Mouse (Mus musculus) erythroid progenitor cell, adult 5-6 weeks (primary cell): ENCODE results near the gene Izumo2. TPM values are rescaled to one million over a fixed set of nuclear protein-coding genes. Genes with fewer than 3 reads are reported as not detected.
A peak's percentile ranks its signal among the peaks of the same experiment; 100 is the strongest.

Source experiments
- ATAC-seq: replicated peaks from 2 replicates; pipeline ENCODE4 v1.8.0; 2016; ENCODE audit warnings: moderate number of reproducible peaks, mild to moderate bottlenecking, moderate TSS enrichment, inconsistent platforms; ENCODE audit not compliant: poor library complexity, low FRiP score, severe bottlenecking
- total RNA-seq, 2 experiments: library from RNA; stranded (forward) in 1 of 2; stranded (reverse) in 1 of 2; fragments of 150-400 nt in 1 of 2; fragments of 186-747, 209-891 nt in 1 of 2; gene quantifications; 2 replicates each; pipeline versions ENCODE4 v1.2.3 to v1.2.4; 2015 to 2017; ENCODE audit warnings: low replicate concordance in 2 of 2

Izumo2 gene
- total RNA-seq (2015; ENCODE audit: low replicate concordance) (not detected in 2 replicates), total RNA-seq (2017; ENCODE audit: low replicate concordance) (not detected in 2 replicates)

GRCm38 (mm10) chr7:44708574-44708973, at the start of gene Izumo2:
TSS of gene Izumo2 (plus strand) at chr7:44708742.
- no peak for ATAC-seq

- ATAC-seq = no peak
Measured at GRCm38 (mm10) chr7:44661219-44661618, 47.3 kb upstream of the Izumo2 start.

GRCm38 (mm10) chr7:44662168-44662567, 46.4 kb upstream of the Izumo2 start:
- no peak for ATAC-seq

- ATAC-seq = no peak
Measured at GRCm38 (mm10) chr7:44662569-44662968, 46.0 kb upstream of the Izumo2 start.

GRCm38 (mm10) chr7:44663546-44663945, 45.0 kb upstream of the Izumo2 start:
- no peak for ATAC-seq

- ATAC-seq = no peak
Measured at GRCm38 (mm10) chr7:44664731-44665130, 43.8 kb upstream of the Izumo2 start.

GRCm38 (mm10) chr7:44666462-44666861, 42.1 kb upstream of the Izumo2 start:
- ATAC-seq = no peak

GRCm38 (mm10) chr7:44667996-44668738, 40.4 kb upstream of the Izumo2 start:
- no peak for ATAC-seq

- ATAC-seq = no peak
Measured at GRCm38 (mm10) chr7:44669103-44669502, 39.4 kb upstream of the Izumo2 start.

- peak; percentile 62 for ATAC-seq
Measured at GRCm38 (mm10) chr7:44670803-44671202, 37.7 kb upstream of the Izumo2 start, which contains the start of gene Myh14. TSS of gene Myh14 (minus strand) at chr7:44670843.

GRCm38 (mm10) chr7:44672193-44672592, 36.3 kb upstream of the Izumo2 start:
- no peak for ATAC-seq

GRCm38 (mm10) chr7:44674511-44674910, 34.0 kb upstream of the Izumo2 start:
- ATAC-seq = no peak

- ATAC-seq = no peak
Measured at GRCm38 (mm10) chr7:44675171-44675570, 33.4 kb upstream of the Izumo2 start.

GRCm38 (mm10) chr7:44676126-44676525, 32.4 kb upstream of the Izumo2 start:
- no peak for ATAC-seq

GRCm38 (mm10) chr7:44676611-44677010, 31.9 kb upstream of the Izumo2 start:
- ATAC-seq = no peak

GRCm38 (mm10) chr7:44683656-44684055, 24.9 kb upstream of the Izumo2 start:
- no peak for ATAC-seq

- ATAC-seq = no peak
Measured at GRCm38 (mm10) chr7:44685531-44686402, 22.8 kb upstream of the Izumo2 start.

- ATAC-seq = no peak
Measured at GRCm38 (mm10) chr7:44688890-44689289, 19.7 kb upstream of the Izumo2 start.

- no peak for ATAC-seq
Measured at GRCm38 (mm10) chr7:44689331-44689730, 19.2 kb upstream of the Izumo2 start.

GRCm38 (mm10) chr7:44693427-44694175, 14.9 kb upstream of the Izumo2 start:
- no peak for ATAC-seq
